Mouse (Mus musculus) retina, adult 2 months (tissue): ENCODE results near the gene Krt79.

Source experiments
- DNase-seq: peaks from one replicate; pipeline ENCODE4 v3.0.0-alpha.2; 2012; ENCODE audit warnings: low read depth, low spot score

The Krt79 gene

GRCm38 (mm10) chr15:101933024-101933423, 7.1 kb downstream of the Krt79 start:
- no peak for DNase-seq

DNA sequence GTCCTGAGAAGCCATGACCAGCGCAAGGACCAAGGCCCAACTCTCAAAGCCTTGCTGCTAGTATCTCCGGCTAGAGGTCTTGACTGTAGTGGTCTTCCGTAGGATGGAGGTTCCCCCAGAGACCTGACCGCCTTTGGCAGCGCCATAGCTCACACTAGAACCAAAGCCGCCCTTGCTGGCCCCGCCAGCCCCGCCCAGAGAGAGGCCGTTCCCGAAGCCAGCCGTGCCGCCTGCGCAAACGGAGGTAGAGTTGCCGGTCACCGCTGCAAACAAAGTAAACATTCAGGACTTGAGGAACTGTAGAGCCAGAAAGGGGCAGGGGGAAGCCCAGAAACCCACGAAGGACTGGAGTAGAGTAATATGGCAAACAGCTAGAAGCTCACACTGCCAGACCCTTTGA, 10.5 kb downstream of the Krt79 start:
- no peak for DNase-seq

DNA sequence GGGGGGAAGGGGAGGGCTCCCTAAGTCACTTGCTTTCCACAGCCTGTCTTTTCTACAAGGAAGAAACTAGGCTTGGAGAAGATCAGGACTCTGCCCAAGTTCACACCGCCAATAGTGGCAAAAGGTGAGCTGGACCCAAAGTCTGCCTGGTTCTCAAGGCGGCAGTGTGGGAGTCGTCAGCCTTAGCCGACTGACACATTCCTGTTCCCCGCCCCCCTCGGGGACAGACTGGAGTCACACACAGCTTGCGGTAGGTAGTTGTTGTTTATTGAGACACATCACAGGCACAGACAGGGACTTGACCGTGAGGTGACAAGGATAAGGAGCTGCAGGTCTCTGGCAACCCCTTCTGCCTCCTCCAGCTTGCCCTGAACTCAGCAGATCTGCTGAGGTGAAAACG, 11.0 kb downstream of the Krt79 start:
- DNase-seq: no peak

DNA sequence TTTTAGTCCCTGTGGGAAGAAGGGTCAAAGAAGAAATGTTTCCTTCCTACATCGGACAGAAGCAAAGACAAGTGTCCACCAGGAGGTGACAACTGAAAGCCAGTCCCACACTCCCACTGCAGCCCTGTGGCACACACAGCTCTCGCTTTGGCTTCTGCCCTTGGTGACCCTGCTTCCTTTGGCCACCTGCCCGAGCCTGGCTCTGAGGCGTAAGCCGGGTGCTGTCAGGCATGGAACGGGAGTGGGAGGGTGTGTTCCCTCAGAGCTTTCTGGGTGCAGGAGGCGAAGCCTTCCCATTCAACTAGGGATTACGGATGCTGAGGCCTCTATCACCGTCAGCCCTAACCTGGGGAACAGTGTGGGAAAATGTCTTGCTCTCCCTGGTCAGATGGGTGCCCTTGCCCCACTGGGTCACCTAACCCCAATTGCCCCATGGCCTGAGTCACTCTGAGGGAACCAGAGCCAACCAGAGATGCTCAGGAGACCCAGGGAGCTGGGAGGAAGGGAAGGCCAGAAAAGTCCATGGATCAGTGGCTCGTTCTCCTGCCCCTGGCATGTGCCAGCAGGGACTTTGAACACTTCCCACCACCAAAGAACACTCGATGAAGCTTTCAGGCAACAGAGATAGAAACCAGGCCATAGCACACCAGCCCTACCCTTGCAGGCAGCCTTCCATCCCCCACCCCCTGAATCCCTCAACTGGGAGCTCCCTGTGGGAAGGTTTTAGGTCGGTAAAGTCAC, 12.6 kb downstream of the Krt79 start:
- DNase-seq: no peak

GRCm38 (mm10) chr15:101925041-101925440, 15.1 kb downstream of the Krt79 start:
- DNase-seq: no peak

GRCm38 (mm10) chr15:101924635-101925034, 15.5 kb downstream of the Krt79 start, which contains the start of gene Krt4:
Gene Krt4, minus strand, starts transcription at chr15:101924735.
- no peak for DNase-seq

GRCm38 (mm10) chr15:101922296-101922695, 17.8 kb downstream of the Krt79 start:
- no peak for DNase-seq

DNA sequence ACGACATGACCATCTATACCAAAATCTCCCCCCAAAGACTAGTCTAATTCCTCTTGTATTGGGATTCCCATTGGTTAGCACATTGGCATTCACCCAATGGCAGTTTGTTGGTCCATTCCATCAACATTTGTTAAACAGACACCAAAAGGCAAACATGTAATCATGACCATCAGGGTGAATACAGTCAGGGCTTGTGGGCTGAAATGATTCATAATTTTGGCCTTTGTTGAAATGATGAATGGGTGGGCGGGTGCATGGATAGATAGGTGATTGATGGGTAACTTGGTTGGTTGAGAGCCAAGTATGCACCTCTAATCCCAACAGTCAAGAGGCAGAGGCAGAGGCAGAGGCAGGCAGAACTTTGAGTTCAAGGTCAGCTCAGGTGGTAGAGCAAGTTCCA, 24.1 kb downstream of the Krt79 start:
- no peak for DNase-seq

GRCm38 (mm10) chr15:101904849-101905248, 35.3 kb downstream of the Krt79 start:
- DNase-seq: no peak

- no peak for DNase-seq
These were observed 37.7 kb downstream of the Krt79 start for GRCm38 (mm10) chr15:101902171-101903149.

DNA sequence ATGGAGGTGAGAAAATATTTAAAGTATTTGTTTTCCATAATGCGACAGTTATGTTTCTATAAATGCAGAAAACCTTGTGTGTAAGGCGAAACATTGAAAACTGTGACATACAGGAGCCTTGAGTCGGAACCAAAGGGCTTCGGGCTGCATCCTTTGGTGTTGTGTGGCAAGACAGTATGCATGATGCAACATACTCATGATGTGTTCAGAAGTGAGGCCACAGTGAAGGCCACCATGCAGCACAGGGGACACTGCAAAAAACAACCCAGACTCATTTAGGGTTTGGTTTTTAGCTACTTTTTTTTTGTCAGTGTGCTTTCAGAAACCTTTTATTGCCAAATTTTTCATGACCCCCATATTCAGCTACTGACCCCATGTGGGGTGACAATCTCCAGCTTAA, 44.9 kb downstream of the Krt79 start:
- no peak for DNase-seq

- no peak for DNase-seq
These were observed 47.3 kb downstream of the Krt79 start, which contains the start of gene Krt76 for GRCm38 (mm10) chr15:101892820-101893219. Gene Krt76, minus strand, starts transcription at chr15:101892920.

- DNase-seq: no peak
These were observed 60.3 kb downstream of the Krt79 start for GRCm38 (mm10) chr15:101879776-101880175.
